Mouse (Mus musculus): ENCODE measurements around the gene Mus81. TPM values are rescaled to one million over a fixed set of nuclear protein-coding genes. Genes with fewer than 3 reads are reported as not detected.
A peak's percentile ranks its signal among the peaks of the same experiment; 100 is the strongest.

The Mus81 gene
- 38.4 TPM in 2 replicates for polyA plus RNA-seq (2014; fragmentation: Nextera tagmentation; extraction: Ambion mirVana)

DNA sequence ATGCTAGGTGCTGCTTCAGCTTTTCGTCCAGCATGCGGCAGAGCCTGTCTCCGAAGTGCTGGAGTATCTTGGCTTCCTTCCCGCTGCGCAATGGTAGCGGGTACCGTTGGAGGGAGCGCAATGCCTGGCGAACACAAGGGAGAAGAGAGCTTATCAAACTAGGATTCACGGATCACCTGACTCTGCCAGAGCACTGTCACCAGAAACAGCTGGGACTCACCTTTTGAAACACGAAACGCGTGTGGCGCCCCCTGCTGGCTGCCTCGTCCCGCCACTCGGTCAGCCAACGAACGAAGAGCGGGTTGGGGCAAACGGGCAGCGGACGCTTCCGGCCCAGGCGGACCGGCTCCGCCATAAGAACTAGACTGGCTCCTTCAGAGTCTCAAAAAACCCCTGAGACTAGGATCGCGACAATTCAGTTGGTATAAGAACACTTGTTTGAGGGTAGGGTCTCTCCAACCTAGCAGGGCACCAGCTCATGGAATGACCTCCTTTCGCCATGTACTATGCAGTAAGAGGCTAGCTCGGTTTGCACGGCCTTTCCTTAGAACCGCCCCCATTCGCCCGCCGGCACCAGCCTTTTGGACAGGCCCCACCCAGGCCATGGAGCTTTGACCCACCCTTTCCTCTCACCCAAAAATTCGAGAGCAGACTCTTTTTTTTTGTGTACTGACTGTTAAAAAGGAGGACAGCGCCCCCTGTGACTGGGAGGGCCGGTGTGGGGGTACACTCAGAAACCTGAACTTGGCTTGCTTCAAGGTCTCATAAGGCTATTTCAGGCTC is at the start of gene Mus81:
Gene Mus81 (minus strand): TSS at position 635 of the 783 bp plus-strand sequence.
- Histone ChIP-seq H3K27me3 (ENCODE audit: control insufficient read depth, insufficient read depth, low read length) (no peaks in the 10 kb centered on the region), H3K36me3 (ENCODE audit: control insufficient read depth, insufficient read depth, low read length) (peaks cover 5% of the 10 kb centered on the region), H3K9me3 (ENCODE audit: control insufficient read depth, low read length) (no peaks in the 10 kb centered on the region), H3K9ac (ENCODE audit: low read length) (peak within 1 kb of the TSS; percentile 63), H3K4me2 (peak within 1 kb of the TSS; percentile 77), H3K4me3 (ENCODE audit: low read depth, low read length) (peak within 1 kb of the TSS; percentile 47), H3K4me1 (ENCODE audit: control insufficient read depth, insufficient read depth, low read length) (peaks cover 31% of the 10 kb centered on the region), H3K27ac (ENCODE audit: low read depth, low read length) (peak within 1 kb of the TSS; percentile 97)
- WGBS, result under 1% methylated on average over 39 of the region's 39 CpGs
- DNase-seq (ENCODE audit: low spot score, missing footprints) (peak; percentile 100), ATAC-seq (ENCODE audit: low FRiP score) (peak; percentile 67)

- DNase-seq (ENCODE audit: low spot score, missing footprints) (no peak), ATAC-seq (ENCODE audit: low FRiP score) (no peak)
- Histone ChIP-seq H3K4me1 (ENCODE audit: control insufficient read depth, insufficient read depth, low read length) (peaks cover 11% of the 10 kb centered on the region), H3K9me3 (ENCODE audit: control insufficient read depth, low read length) (no peaks in the 10 kb centered on the region), H3K27ac (ENCODE audit: low read depth, low read length) (no peak overlapping the region), H3K9ac (ENCODE audit: low read length) (no peak overlapping the region), H3K36me3 (ENCODE audit: control insufficient read depth, insufficient read depth, low read length) (no peaks in the 10 kb centered on the region), H3K27me3 (ENCODE audit: control insufficient read depth, insufficient read depth, low read length) (no peaks in the 10 kb centered on the region), H3K4me3 (ENCODE audit: low read depth, low read length) (no peak overlapping the region), H3K4me2 (no peak overlapping the region)
- 78% methylated on average over 8 of the region's 8 CpGs for WGBS
Measured at GRCm38 (mm10) chr19:5532520-5532919, 44.3 kb upstream of the Mus81 start.

DNA sequence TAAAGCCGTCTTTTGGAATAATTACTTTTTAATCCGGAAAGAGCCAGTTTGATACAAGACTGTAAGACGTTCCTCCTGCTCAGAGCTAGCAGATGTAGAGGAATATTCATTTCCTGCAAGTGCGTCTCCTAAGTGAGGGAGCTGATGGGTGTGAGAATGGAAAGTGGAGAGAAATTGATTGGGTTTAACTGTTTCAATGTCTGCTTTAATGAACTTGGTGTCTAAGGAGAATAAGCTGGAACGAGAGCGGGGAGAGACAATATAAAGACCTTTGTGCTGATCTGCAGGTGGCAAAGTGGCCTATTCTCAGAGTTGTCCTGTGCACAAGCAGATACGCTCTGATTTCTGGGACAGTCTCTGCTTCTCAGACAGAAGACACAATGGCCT is 41.9 kb upstream of the Mus81 start:
- Histone ChIP-seq H3K4me3 (ENCODE audit: low read depth, low read length) (no peak overlapping the region), H3K36me3 (ENCODE audit: control insufficient read depth, insufficient read depth, low read length) (no peaks in the 10 kb centered on the region), H3K4me2 (no peak overlapping the region), H3K27ac (ENCODE audit: low read depth, low read length) (no peak overlapping the region), H3K4me1 (ENCODE audit: control insufficient read depth, insufficient read depth, low read length) (peaks cover 11% of the 10 kb centered on the region), H3K9me3 (ENCODE audit: control insufficient read depth, low read length) (no peaks in the 10 kb centered on the region), H3K9ac (ENCODE audit: low read length) (no peak overlapping the region), H3K27me3 (ENCODE audit: control insufficient read depth, insufficient read depth, low read length) (no peaks in the 10 kb centered on the region)
- WGBS, result 35% methylated on average over 7 of the region's 7 CpGs
- DNase-seq (ENCODE audit: low spot score, missing footprints) (no peak), ATAC-seq (ENCODE audit: low FRiP score) (no peak)

DNA sequence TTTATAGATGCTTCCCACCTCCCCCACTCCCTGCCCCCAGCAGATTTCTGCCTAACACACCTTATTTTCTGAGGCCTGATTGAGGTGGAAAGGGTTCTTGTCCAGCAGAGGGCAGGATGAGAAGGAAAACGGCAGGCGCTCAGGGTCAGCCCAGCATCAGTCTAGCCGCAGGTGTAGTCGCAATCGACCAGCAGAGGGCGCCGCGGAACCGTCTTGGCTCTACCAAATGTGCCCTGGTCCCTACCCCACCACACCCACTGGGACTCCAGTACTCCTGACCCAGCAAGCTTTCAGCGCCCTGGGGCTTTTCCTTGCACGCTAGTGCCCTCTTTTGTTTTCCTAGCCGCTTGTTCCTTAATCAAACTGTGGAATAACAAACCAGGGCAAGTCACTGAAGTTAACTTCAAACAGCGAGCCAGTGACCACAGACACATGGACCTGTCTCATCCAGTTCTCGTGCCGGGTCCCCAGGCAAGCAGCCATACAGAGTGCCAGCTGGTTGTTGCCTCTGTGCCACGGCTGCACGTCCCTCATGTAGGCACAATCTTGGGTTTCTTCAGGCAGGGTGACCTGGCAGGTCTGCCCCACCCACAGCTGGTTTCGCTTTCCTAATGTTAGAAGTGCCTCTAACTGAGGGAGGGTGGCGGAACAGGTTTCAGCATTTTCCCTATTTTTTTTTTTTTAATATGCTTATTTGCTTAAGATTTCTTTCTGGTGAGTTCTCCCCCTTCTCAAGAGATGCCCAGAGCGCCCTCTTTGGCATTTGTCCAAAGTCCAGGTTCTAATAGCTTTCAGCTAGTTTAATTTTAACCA is 41.3 kb upstream of the Mus81 start:
- no peak overlapping the region for H3K27ac ChIP-seq (ENCODE audit: low read depth, low read length)
- no peak overlapping the region for H3K4me3 ChIP-seq (ENCODE audit: low read depth, low read length)
- peak; percentile 100 for DNase-seq (ENCODE audit: low spot score, missing footprints)
- H3K4me2 ChIP-seq, result peak overlapping the region; percentile 15; the same call in 1 of the 2 replicates
- peak; percentile 91 for ATAC-seq (ENCODE audit: low FRiP score)
- no peaks in the 10 kb centered on the region for H3K9me3 ChIP-seq (ENCODE audit: control insufficient read depth, low read length)
- no peak overlapping the region for H3K9ac ChIP-seq (ENCODE audit: low read length)
- H3K36me3 ChIP-seq (ENCODE audit: control insufficient read depth, insufficient read depth, low read length), result no peaks in the 10 kb centered on the region
- no peaks in the 10 kb centered on the region for H3K27me3 ChIP-seq (ENCODE audit: control insufficient read depth, insufficient read depth, low read length)
- peaks cover 11% of the 10 kb centered on the region for H3K4me1 ChIP-seq (ENCODE audit: control insufficient read depth, insufficient read depth, low read length)
- 12% methylated on average over 20 of the region's 20 CpGs for WGBS

- H3K4me3 ChIP-seq (ENCODE audit: low read depth, low read length), result no peak overlapping the region
- H3K4me1 ChIP-seq (ENCODE audit: control insufficient read depth, insufficient read depth, low read length), result peaks cover 4% of the 10 kb centered on the region; the same call in 1 of the 2 replicates
- H3K9ac ChIP-seq (ENCODE audit: low read length), result no peak overlapping the region
- 67% methylated on average over 5 of the region's 5 CpGs for WGBS
- no peaks in the 10 kb centered on the region for H3K27me3 ChIP-seq (ENCODE audit: control insufficient read depth, insufficient read depth, low read length)
- H3K9me3 ChIP-seq (ENCODE audit: control insufficient read depth, low read length), result no peaks in the 10 kb centered on the region
- no peak for DNase-seq (ENCODE audit: low spot score, missing footprints)
- H3K27ac ChIP-seq (ENCODE audit: low read depth, low read length), result no peak overlapping the region
- no peaks in the 10 kb centered on the region for H3K36me3 ChIP-seq (ENCODE audit: control insufficient read depth, insufficient read depth, low read length)
- ATAC-seq (ENCODE audit: low FRiP score), result no peak
- H3K4me2 ChIP-seq, result no peak overlapping the region
Measured at GRCm38 (mm10) chr19:5525204-5525603, 37.0 kb upstream of the Mus81 start.

GRCm38 (mm10) chr19:5518721-5519120 is 30.5 kb upstream of the Mus81 start:
- DNase-seq (ENCODE audit: low spot score, missing footprints) (no peak), ATAC-seq (ENCODE audit: low FRiP score) (no peak)
- Histone ChIP-seq H3K9ac (ENCODE audit: low read length) (no peak overlapping the region), H3K27ac (ENCODE audit: low read depth, low read length) (no peak overlapping the region), H3K4me1 (ENCODE audit: control insufficient read depth, insufficient read depth, low read length) (no peaks in the 10 kb centered on the region), H3K27me3 (ENCODE audit: control insufficient read depth, insufficient read depth, low read length) (no peaks in the 10 kb centered on the region), H3K4me3 (ENCODE audit: low read depth, low read length) (no peak overlapping the region), H3K9me3 (ENCODE audit: control insufficient read depth, low read length) (no peaks in the 10 kb centered on the region), H3K4me2 (no peak overlapping the region), H3K36me3 (ENCODE audit: control insufficient read depth, insufficient read depth, low read length) (no peaks in the 10 kb centered on the region)
- WGBS, result 90% methylated on average over 3 of the region's 3 CpGs

- H3K36me3 ChIP-seq (ENCODE audit: control insufficient read depth, insufficient read depth, low read length), result no peaks in the 10 kb centered on the region
- no peaks in the 10 kb centered on the region for H3K4me1 ChIP-seq (ENCODE audit: control insufficient read depth, insufficient read depth, low read length)
- no peak overlapping the region for H3K27ac ChIP-seq (ENCODE audit: low read depth, low read length)
- ATAC-seq (ENCODE audit: low FRiP score) (no peak), DNase-seq (ENCODE audit: low spot score, missing footprints) (no peak)
- no peaks in the 10 kb centered on the region for H3K27me3 ChIP-seq (ENCODE audit: control insufficient read depth, insufficient read depth, low read length)
- H3K4me2 ChIP-seq, result no peak overlapping the region
- WGBS, result 81% methylated on average over 8 of the region's 8 CpGs
- H3K4me3 ChIP-seq (ENCODE audit: low read depth, low read length), result no peak overlapping the region
- no peak overlapping the region for H3K9ac ChIP-seq (ENCODE audit: low read length)
- no peaks in the 10 kb centered on the region for H3K9me3 ChIP-seq (ENCODE audit: control insufficient read depth, low read length)
Measured at GRCm38 (mm10) chr19:5516906-5517505, 28.8 kb upstream of the Mus81 start.

DNA sequence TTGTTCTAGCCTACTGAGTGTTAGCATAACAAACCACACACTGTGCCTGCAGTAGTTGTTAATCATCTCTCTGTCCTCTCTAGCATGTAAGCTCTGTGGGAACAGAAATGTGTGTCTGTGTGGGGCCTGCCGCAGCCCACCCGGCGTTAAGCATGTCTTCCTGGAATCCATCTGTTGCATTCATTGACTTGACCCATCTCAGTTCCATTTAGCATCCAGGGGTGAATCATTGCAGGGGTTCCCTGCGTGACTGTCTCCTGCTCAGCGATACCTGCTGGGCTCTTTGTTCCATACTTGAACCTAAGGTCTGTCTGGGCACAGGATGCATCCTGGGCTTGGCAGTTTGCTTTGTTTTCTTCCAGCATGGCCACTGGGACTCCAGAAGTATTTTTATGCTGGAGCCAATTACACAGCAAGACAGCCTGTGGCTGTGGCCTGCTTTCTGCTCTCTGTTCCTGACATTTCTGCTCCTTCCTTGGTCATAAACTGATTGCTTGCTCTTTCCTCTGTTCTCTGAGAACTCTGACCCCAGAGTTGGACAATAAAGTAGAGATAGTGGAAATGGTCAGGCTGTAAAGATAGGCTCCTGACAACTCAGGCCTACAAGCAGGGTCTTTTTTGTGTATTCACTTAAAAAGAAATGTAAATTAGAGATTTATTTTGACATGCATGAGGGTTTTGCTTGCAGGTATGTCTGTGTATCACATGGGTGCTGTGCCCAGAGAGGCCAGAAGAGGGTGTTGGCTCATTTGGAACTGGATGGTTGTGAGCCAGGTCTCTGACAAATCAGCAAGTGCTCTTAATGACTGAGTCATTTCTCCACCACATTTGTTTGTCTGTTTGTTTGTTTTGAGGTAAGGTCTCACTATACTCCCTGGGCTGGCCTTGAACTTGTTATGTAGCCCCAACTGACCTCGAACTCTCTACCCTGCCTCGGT is 27.9 kb upstream of the Mus81 start:
- Histone ChIP-seq H3K4me2 (no peak overlapping the region), H3K4me1 (ENCODE audit: control insufficient read depth, insufficient read depth, low read length) (peaks cover under 1% of the 10 kb centered on the region), H3K9ac (ENCODE audit: low read length) (no peak overlapping the region), H3K4me3 (ENCODE audit: low read depth, low read length) (no peak overlapping the region), H3K27me3 (ENCODE audit: control insufficient read depth, insufficient read depth, low read length) (no peaks in the 10 kb centered on the region), H3K9me3 (ENCODE audit: control insufficient read depth, low read length) (no peaks in the 10 kb centered on the region), H3K36me3 (ENCODE audit: control insufficient read depth, insufficient read depth, low read length) (no peaks in the 10 kb centered on the region), H3K27ac (ENCODE audit: low read depth, low read length) (no peak overlapping the region)
- 72% methylated on average over 7 of the region's 7 CpGs for WGBS
- ATAC-seq (ENCODE audit: low FRiP score), result no peak
- DNase-seq (ENCODE audit: low spot score, missing footprints), result no peak

Measured in midbrain, embryonic 11.5 days (tissue).